Mouse (Mus musculus): Measurements from ENCODE around the gene Ppp2r5a.

DNA sequence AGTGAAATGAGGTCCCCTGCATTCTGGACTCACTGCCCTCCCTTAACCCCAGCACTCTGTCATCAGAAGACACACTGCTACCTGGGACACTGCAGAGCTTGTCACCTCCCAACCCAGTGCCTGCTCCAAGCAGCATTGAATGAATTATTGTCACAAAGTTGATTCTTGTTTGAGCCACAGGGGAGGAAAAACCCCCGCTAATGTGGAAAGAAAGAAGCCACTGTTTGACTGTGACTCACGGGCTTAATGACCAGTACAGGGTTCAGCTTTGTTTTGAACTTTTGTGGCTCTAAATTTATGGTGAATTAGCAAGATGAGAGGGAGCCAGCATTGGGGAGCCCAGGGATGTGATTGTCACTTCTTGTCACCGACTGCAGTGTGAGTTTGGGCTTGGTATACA is 13.5 kb upstream of the Ppp2r5a start:
- TF ChIP-seq POLR2A (IDR thresholded peaks at IDR 0.05; ENCODE audit: borderline replicate concordance, insufficient read depth, low read length): no peak
- TF ChIP-seq CTCF (IDR thresholded peaks at IDR 0.05; ENCODE audit: borderline replicate concordance, insufficient read depth, low read depth, low read length): no peak
